Mouse (Mus musculus) v-Abl transformed pro-B cells (cell line): ENCODE measurements around the gene Ifrd2.

ENCODE experiments used
- in situ Hi-C, 2 experiments: fragments of 400-800 bp; cut with MboI; formaldehyde crosslinking; loops; one replicate each; pipeline ENCODE4 v1.15.1; 2025; ENCODE audit not compliant: unreplicated experiment in 2 of 2

Ifrd2 gene

GRCm38 (mm10) chr9:107628721-107629410, 41.4 kb downstream of the Ifrd2 start:
- in situ Hi-C loops = loop anchor here in 1 of 2 experiments (25.0 kb wide), 1 partner anchor 433 kb away; the partner anchor contains the start of gene Amigo3

- in situ Hi-C loops = loop anchor here in 1 of 2 experiments (25.0 kb wide), 1 partner anchor 433 kb away; the partner anchor contains the start of gene Amigo3
Observed at GRCm38 (mm10) chr9:107629411-107629730, 41.9 kb downstream of the Ifrd2 start.

- in situ Hi-C loops = loop anchor here in 1 of 2 experiments (25.0 kb wide), 1 partner anchor 432 kb away; the partner anchor contains the start of gene Amigo3
Observed at GRCm38 (mm10) chr9:107629901-107630425, 42.5 kb downstream of the Ifrd2 start.

GRCm38 (mm10) chr9:107630576-107630975, 43.1 kb downstream of the Ifrd2 start:
- in situ Hi-C loops = loop anchor here in 1 of 2 experiments (25.0 kb wide), 1 partner anchor 432 kb away; the partner anchor contains the start of gene Amigo3

GRCm38 (mm10) chr9:107631311-107631826, 43.9 kb downstream of the Ifrd2 start:
- in situ Hi-C loops = loop anchor here in 1 of 2 experiments (25.0 kb wide), 1 partner anchor 431 kb away; the partner anchor contains the start of gene Amigo3

- in situ Hi-C loops = loop anchor here in 1 of 2 experiments (25.0 kb wide), 1 partner anchor 430 kb away; the partner anchor contains the start of gene Amigo3
Observed at GRCm38 (mm10) chr9:107631861-107632260, 44.4 kb downstream of the Ifrd2 start.

GRCm38 (mm10) chr9:107632478-107632877, 45.0 kb downstream of the Ifrd2 start:
- in situ Hi-C loops = loop anchor here in 1 of 2 experiments (25.0 kb wide), 1 partner anchor 430 kb away; the partner anchor contains the start of gene Amigo3

- in situ Hi-C loops = loop anchor here in 1 of 2 experiments (25.0 kb wide), 1 partner anchor 429 kb away; the partner anchor contains the start of gene Amigo3
Observed at GRCm38 (mm10) chr9:107633091-107633660, 45.7 kb downstream of the Ifrd2 start.

- in situ Hi-C loops = loop anchor here in 1 of 2 experiments (25.0 kb wide), 1 partner anchor 428 kb away; the partner anchor contains the start of gene Amigo3
Observed at GRCm38 (mm10) chr9:107633661-107634405, 46.4 kb downstream of the Ifrd2 start.

- in situ Hi-C loops = loop anchor here in 1 of 2 experiments (25.0 kb wide), 1 partner anchor 428 kb away; the partner anchor contains the start of gene Amigo3
Observed at GRCm38 (mm10) chr9:107634406-107635278, 47.2 kb downstream of the Ifrd2 start.

- in situ Hi-C loops = loop anchor here in 1 of 2 experiments (25.0 kb wide), 1 partner anchor 427 kb away; the partner anchor contains the start of gene Amigo3
Observed at GRCm38 (mm10) chr9:107635279-107636028, 48.0 kb downstream of the Ifrd2 start, which contains the start of gene Gnai2. TSS of gene Gnai2 (minus strand) at chr9:107635367.

GRCm38 (mm10) chr9:107637070-107637469, 49.6 kb downstream of the Ifrd2 start:
- in situ Hi-C loops = loop anchor here in 1 of 2 experiments (25.0 kb wide), 1 partner anchor 425 kb away; the partner anchor contains the start of gene Amigo3

GRCm38 (mm10) chr9:107640257-107640772, 52.9 kb downstream of the Ifrd2 start:
- in situ Hi-C loops = loop anchor here (5.0 to 25.0 kb wide), 3 partner anchors 33 to 422 kb away; partner anchors contain the start of genes Sema3b (in 2 of the 2), Amigo3 (in 1 of the 2) and Gnat1 (in 1 of the 2)

GRCm38 (mm10) chr9:107641666-107642065, 54.2 kb downstream of the Ifrd2 start:
- in situ Hi-C loops = loop anchor here (5.0 to 25.0 kb wide), 3 partner anchors 34 to 421 kb away; partner anchors contain the start of genes Sema3b (in 2 of the 2), Amigo3 (in 1 of the 2) and Gnat1 (in 1 of the 2)
